Mouse (Mus musculus): ENCODE results near the gene G430095P16Rik.

- TF ChIP-seq POLR2A (IDR thresholded peaks at IDR 0.05; ENCODE audit: borderline replicate concordance, low read depth, low read length) (no peak), CTCF (IDR thresholded peaks at IDR 0.05; ENCODE audit: low read depth, low read length) (no peak)
These were observed 49.2 kb downstream of the G430095P16Rik start for GRCm38 (mm10) chr8:84771941-84772378.

Data from bone marrow macrophage, adult 2 months (primary cell).